Mouse (Mus musculus) kidney, embryonic 15.5 days (tissue): ENCODE data around the gene Rbpj. TPM values are rescaled to one million over a fixed set of nuclear protein-coding genes. Genes with fewer than 3 reads are reported as not detected.

Experiments
- ATAC-seq: fragments of 200-750 bp; cut with Nextera tagmentation; replicated peaks from 2 replicates; pipeline ENCODE4 v1.8.0; 2017; ENCODE audit warnings: moderate TSS enrichment; ENCODE audit not compliant: low FRiP score
- H3K27ac ChIP-seq: fragments of 300-500 bp; sonication (generic); 2 replicates; pipeline ENCODE4 v1.5.1; 2015; ENCODE audit warnings: mild to moderate bottlenecking, inconsistent platforms
- H3K27me3 ChIP-seq: fragments of 300-500 bp; sonication (generic); 2 replicates; pipeline ENCODE4 v1.6.1; 2015; ENCODE audit warnings: inconsistent platforms
- H3K36me3 ChIP-seq: fragments of 300-500 bp; sonication (generic); 2 replicates; pipeline ENCODE4 v1.6.1; 2015; ENCODE audit warnings: inconsistent platforms
- H3K4me1 ChIP-seq: fragments of 300-500 bp; sonication (generic); 2 replicates; pipeline ENCODE4 v1.6.1; 2015; ENCODE audit warnings: inconsistent platforms
- H3K4me2 ChIP-seq: fragments of 300-500 bp; sonication (generic); 2 replicates; pipeline ENCODE4 v1.6.1; 2015; ENCODE audit warnings: moderate library complexity, mild to moderate bottlenecking, inconsistent platforms
- H3K4me3 ChIP-seq: fragments of 300-500 bp; sonication (generic); replicated peaks from 2 replicates; pipeline ENCODE4 v1.5.1; 2015; ENCODE audit warnings: mild to moderate bottlenecking, inconsistent platforms
- H3K9ac ChIP-seq: fragments of 300-500 bp; sonication (generic); 2 replicates; pipeline ENCODE4 v1.6.1; 2015; ENCODE audit warnings: mild to moderate bottlenecking, inconsistent platforms
- H3K9me3 ChIP-seq: fragments of 300-500 bp; sonication (generic); replicated peaks from 2 replicates; pipeline ENCODE4 v1.6.1; 2016; ENCODE audit warnings: inconsistent platforms
- WGBS: fragments of 180-500 bp; shearing (Covaris S2); methylation state at CpG from one replicate; pipeline ENCODE4 v1.1.7; 2015; ENCODE audit warnings: mixed read lengths; 5-methylcytosine and 5-hydroxymethylcytosine counted together
- polyA plus RNA-seq: library from polyadenylated mRNA; unstranded; fragments of >200 nt; fragmentation: Nextera tagmentation; extraction: Ambion mirVana; gene quantifications from 2 replicates; pipeline ENCODE4 v1.2.1, GENCODE M21; 2015

Gene Rbpj
- polyA plus RNA-seq, 1 experiment from 2014 or later, result 36.7 TPM

- no peak overlapping the region for H3K4me2 ChIP-seq
- WGBS, result 77% methylated on average over 3 of the region's 3 CpGs
- H3K9ac ChIP-seq, result no peak overlapping the region
- no peak overlapping the region for H3K27ac ChIP-seq
- no peak for ATAC-seq
- no peaks in the 10 kb centered on the region for H3K9me3 ChIP-seq
- H3K36me3 ChIP-seq, result no peaks in the 10 kb centered on the region
- no peaks in the 10 kb centered on the region for H3K27me3 ChIP-seq
- no peaks in the 10 kb centered on the region for H3K4me1 ChIP-seq
- H3K4me3 ChIP-seq, result no peak overlapping the region
Measured at GRCm38 (mm10) chr5:53691577-53691976, 225.6 kb downstream of the Rbpj start.

- Histone ChIP-seq H3K27ac (no peak overlapping the region), H3K4me1 (no peaks in the 10 kb centered on the region), H3K9ac (no peak overlapping the region), H3K4me2 (no peak overlapping the region), H3K27me3 (no peaks in the 10 kb centered on the region), H3K9me3 (no peaks in the 10 kb centered on the region), H3K36me3 (no peaks in the 10 kb centered on the region), H3K4me3 (no peak overlapping the region)
- no peak for ATAC-seq
- 75% methylated on average over 8 of the region's 8 CpGs for WGBS
Measured at GRCm38 (mm10) chr5:53692100-53692499, 226.1 kb downstream of the Rbpj start.

GRCm38 (mm10) chr5:53692662-53693061 lies 226.7 kb downstream of the Rbpj start:
- Histone ChIP-seq H3K4me3 (no peak overlapping the region), H3K27me3 (no peaks in the 10 kb centered on the region), H3K9me3 (no peaks in the 10 kb centered on the region), H3K9ac (no peak overlapping the region), H3K4me1 (no peaks in the 10 kb centered on the region), H3K4me2 (no peak overlapping the region), H3K27ac (no peak overlapping the region), H3K36me3 (no peaks in the 10 kb centered on the region)
- WGBS, result 89% methylated on average over 1 of the region's 1 CpGs
- ATAC-seq, result no peak

GRCm38 (mm10) chr5:53696701-53697100 lies 230.7 kb downstream of the Rbpj start:
- ATAC-seq, result no peak
- Histone ChIP-seq H3K27ac (no peak overlapping the region), H3K4me1 (no peaks in the 10 kb centered on the region), H3K4me2 (no peak overlapping the region), H3K9ac (no peak overlapping the region), H3K4me3 (no peak overlapping the region), H3K9me3 (no peaks in the 10 kb centered on the region), H3K36me3 (no peaks in the 10 kb centered on the region), H3K27me3 (no peaks in the 10 kb centered on the region)
- 73% methylated on average over 3 of the region's 3 CpGs for WGBS

GRCm38 (mm10) chr5:53697794-53698193 lies 231.8 kb downstream of the Rbpj start:
- Histone ChIP-seq H3K9ac (no peak overlapping the region), H3K9me3 (no peaks in the 10 kb centered on the region), H3K4me1 (no peaks in the 10 kb centered on the region), H3K4me2 (no peak overlapping the region), H3K36me3 (no peaks in the 10 kb centered on the region), H3K4me3 (no peak overlapping the region), H3K27me3 (no peaks in the 10 kb centered on the region), H3K27ac (no peak overlapping the region)
- WGBS, result 64% methylated on average over 9 of the region's 9 CpGs
- ATAC-seq, result no peak

- WGBS, result 88% methylated on average over 14 of the region's 14 CpGs
- H3K27me3 ChIP-seq, result no peaks in the 10 kb centered on the region
- ATAC-seq, result no peak
- no peak overlapping the region for H3K4me3 ChIP-seq
- no peaks in the 10 kb centered on the region for H3K9me3 ChIP-seq
- no peak overlapping the region for H3K4me2 ChIP-seq
- no peak overlapping the region for H3K9ac ChIP-seq
- no peaks in the 10 kb centered on the region for H3K36me3 ChIP-seq
- peaks cover 9% of the 10 kb centered on the region for H3K4me1 ChIP-seq
- H3K27ac ChIP-seq, result no peak overlapping the region
Measured at GRCm38 (mm10) chr5:53702686-53703085, 236.7 kb downstream of the Rbpj start.

Other genes starting within 250 kb of the Rbpj start
- 82.0 and 82.7 TPM in 2 replicates for gene Smim20, start 199.1 kb upstream of the Rbpj start, polyA plus RNA-seq
- gene Cckar, start 241.6 kb downstream of the Rbpj start, polyA plus RNA-seq, result 3.9 and 4.3 TPM in 2 replicates